Mouse (Mus musculus) heart, postnatal 0 days (tissue): ENCODE results near the gene Fam240a.

Source experiments
- CTCF ChIP-seq: IDR thresholded peaks from 2 replicates; pipeline ENCODE4 v1.5.1; 2016; ENCODE audit warnings: antibody characterized with exemption, control low read depth, low read depth
- EP300 ChIP-seq: IDR thresholded peaks from 2 replicates; pipeline ENCODE4 v1.6.1; 2016; ENCODE audit warnings: antibody characterized with exemption, low read depth

- TF ChIP-seq CTCF (no peak), EP300 (no peak)
Observed at GRCm38 (mm10) chr9:110951866-110952265, 35.2 kb upstream of the Fam240a start.
